Mouse (Mus musculus): ENCODE data around the gene Actl11.

DNA sequence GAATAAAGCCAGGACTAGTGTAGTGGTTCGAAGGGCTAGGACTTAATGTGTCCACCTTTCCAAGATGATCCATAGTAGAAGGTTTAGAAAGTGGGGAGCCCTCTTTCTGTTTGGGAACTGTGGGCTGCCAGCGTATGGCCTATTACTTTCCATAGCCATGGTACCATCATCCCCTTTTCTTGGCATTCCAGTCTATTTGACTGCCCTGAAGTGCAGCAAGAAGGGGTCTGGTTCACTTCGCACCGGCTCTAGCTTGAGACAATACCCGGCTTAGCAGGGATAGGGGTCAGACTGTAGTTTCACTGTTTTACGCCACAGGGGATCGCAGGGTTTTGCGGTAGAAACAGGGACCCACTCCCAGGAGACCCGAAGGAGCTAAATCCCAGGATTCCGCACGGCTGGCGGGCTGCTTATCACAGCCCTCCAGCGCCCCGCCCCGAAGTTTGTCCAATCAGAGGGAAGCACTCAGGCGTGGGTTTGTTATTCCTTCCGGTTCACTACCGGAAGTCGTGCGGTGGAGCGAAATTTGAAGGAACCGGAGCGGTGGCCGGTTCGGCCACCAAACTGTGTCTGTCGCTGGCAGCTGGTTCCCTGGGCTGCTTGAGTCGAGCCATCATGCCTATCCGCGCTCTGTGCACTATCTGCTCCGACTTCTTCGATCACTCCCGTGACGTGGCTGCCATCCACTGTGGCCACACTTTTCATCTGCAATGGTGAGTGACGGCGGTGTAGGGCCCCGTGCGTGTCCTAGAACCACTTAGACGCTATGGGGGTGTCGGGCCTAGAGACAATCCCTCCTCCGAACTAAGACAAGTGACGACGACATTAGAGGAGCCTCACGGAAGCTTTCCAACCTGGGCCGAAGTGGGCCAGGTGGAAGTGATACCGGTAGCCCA is 22.4 kb downstream of the Actl11 start:
- TF ChIP-seq EP300 (optimal IDR thresholded peaks at IDR 0.05) (no peak), CTCF (IDR thresholded peaks at IDR 0.05; ENCODE audit: low read depth) (no peak)
